Mouse (Mus musculus): ENCODE measurements around the gene Cd207. TPM values are rescaled to one million over a fixed set of nuclear protein-coding genes. Genes with fewer than 3 reads are reported as not detected.

The Cd207 gene
- polyA plus RNA-seq, 1 experiment, result not detected

DNA sequence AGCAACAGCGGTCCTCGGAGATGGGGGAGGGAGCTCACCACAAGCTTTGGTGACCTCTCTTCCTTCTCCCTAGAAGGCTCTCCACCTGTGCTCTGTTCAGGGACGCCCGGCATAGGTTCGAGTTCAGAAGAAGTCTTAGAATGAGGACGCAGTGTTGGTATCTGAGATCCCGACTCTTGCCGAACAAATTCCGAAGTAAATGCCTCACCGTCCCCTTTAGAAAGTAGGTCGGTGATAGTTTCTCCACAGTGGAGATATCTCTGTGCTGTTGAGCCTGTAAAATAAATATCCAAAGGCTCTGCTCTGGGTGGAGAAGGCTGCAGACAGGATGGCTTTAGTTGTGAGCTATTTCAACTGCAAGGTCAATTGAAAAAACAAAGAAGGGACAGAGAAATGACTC is 23.3 kb upstream of the Cd207 start:
- no peaks in the 10 kb centered on the region for H3K4me1 ChIP-seq (ENCODE audit: control insufficient read depth)
- peaks cover 2% of the 10 kb centered on the region; the same call in 1 of the 2 replicates for H3K9me3 ChIP-seq (ENCODE audit: control insufficient read depth, low read length)
- peaks cover 98% of the 10 kb centered on the region for H3K27me3 ChIP-seq (ENCODE audit: control insufficient read depth)
- TF ChIP-seq GATA1 (IDR thresholded peaks at IDR 0.05; ENCODE audit: low read length) (no peak), TAL1 (IDR thresholded peaks at IDR 0.05; ENCODE audit: low read length) (no peak)
- no peak overlapping the region for H3K4me3 ChIP-seq (replicated peaks)
- H3K36me3 ChIP-seq (ENCODE audit: control insufficient read depth), result no peaks in the 10 kb centered on the region

DNA sequence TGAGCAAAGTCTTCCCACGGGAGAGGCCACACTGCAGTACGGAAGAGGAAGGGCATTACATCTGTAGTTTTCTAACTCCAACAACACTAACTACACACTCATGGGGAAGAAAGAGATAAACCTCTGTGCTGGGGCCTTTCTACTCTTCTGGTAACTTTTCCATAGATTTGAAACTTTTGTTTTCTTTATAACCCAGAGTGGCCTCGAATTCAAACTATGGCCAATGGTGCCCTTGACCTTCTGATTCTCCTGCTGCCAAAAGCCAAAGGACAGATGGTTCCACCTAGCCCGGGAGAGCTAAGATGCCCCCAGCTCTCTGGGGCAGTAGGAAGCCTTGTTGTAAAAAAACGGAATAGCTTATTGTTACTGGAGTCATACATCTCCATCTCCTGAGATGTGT is 22.3 kb upstream of the Cd207 start:
- peaks cover 2% of the 10 kb centered on the region; the same call in 1 of the 2 replicates for H3K9me3 ChIP-seq (ENCODE audit: control insufficient read depth, low read length)
- H3K27me3 ChIP-seq (ENCODE audit: control insufficient read depth), result peaks cover 98% of the 10 kb centered on the region
- no peaks in the 10 kb centered on the region for H3K4me1 ChIP-seq (ENCODE audit: control insufficient read depth)
- H3K36me3 ChIP-seq (ENCODE audit: control insufficient read depth), result no peaks in the 10 kb centered on the region
- TF ChIP-seq TAL1 (IDR thresholded peaks at IDR 0.05; ENCODE audit: low read length), result no peak
- TF ChIP-seq GATA1 (IDR thresholded peaks at IDR 0.05; ENCODE audit: low read length), result no peak
- H3K4me3 ChIP-seq (replicated peaks), result no peak overlapping the region

DNA sequence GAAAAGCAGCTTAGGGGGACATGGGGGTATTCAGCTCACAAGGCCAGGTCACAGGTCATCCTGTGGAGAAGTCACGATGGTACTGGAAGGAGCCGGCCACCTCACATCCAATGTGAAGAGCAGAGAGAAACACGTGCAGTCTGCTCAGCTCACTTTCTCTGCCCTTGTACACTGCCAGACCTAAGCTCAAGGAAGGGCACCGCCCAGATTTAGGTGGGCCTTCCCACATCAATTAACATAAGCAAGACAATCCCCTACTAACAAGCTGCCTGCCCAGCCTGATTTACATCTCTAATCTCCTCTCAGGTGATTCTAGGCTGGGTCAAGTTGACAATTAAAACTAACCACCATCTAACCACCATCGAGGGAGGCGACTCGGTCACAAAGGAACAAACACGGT is 20.3 kb upstream of the Cd207 start:
- H3K27me3 ChIP-seq (ENCODE audit: control insufficient read depth), result peaks cover 99% of the 10 kb centered on the region
- no peak for TF ChIP-seq TAL1 (IDR thresholded peaks at IDR 0.05; ENCODE audit: low read length)
- TF ChIP-seq GATA1 (IDR thresholded peaks at IDR 0.05; ENCODE audit: low read length), result no peak
- H3K9me3 ChIP-seq (ENCODE audit: control insufficient read depth, low read length), result peaks cover 2% of the 10 kb centered on the region; the same call in 1 of the 2 replicates
- H3K4me3 ChIP-seq (replicated peaks), result no peak overlapping the region
- H3K4me1 ChIP-seq (ENCODE audit: control insufficient read depth), result no peaks in the 10 kb centered on the region
- H3K36me3 ChIP-seq (ENCODE audit: control insufficient read depth), result no peaks in the 10 kb centered on the region

- TF ChIP-seq GATA1 (IDR thresholded peaks at IDR 0.05; ENCODE audit: low read length) (no peak), TAL1 (IDR thresholded peaks at IDR 0.05; ENCODE audit: low read length) (no peak)
- Histone ChIP-seq H3K27me3 (ENCODE audit: control insufficient read depth) (peaks cover 99% of the 10 kb centered on the region), H3K4me1 (ENCODE audit: control insufficient read depth) (no peaks in the 10 kb centered on the region), H3K36me3 (ENCODE audit: control insufficient read depth) (no peaks in the 10 kb centered on the region), H3K4me3 (replicated peaks) (no peak overlapping the region), H3K9me3 (ENCODE audit: control insufficient read depth, low read length) (no peaks in the 10 kb centered on the region)
Measured at GRCm38 (mm10) chr6:83696684-83697083, 19.0 kb upstream of the Cd207 start.

- TF ChIP-seq TAL1 (IDR thresholded peaks at IDR 0.05; ENCODE audit: low read length), result no peak
- TF ChIP-seq GATA1 (IDR thresholded peaks at IDR 0.05; ENCODE audit: low read length), result no peak
- Histone ChIP-seq H3K36me3 (ENCODE audit: control insufficient read depth) (no peaks in the 10 kb centered on the region), H3K27me3 (ENCODE audit: control insufficient read depth) (peaks cover 98% of the 10 kb centered on the region)
Measured at GRCm38 (mm10) chr6:83695731-83696130, 18.1 kb upstream of the Cd207 start.

DNA sequence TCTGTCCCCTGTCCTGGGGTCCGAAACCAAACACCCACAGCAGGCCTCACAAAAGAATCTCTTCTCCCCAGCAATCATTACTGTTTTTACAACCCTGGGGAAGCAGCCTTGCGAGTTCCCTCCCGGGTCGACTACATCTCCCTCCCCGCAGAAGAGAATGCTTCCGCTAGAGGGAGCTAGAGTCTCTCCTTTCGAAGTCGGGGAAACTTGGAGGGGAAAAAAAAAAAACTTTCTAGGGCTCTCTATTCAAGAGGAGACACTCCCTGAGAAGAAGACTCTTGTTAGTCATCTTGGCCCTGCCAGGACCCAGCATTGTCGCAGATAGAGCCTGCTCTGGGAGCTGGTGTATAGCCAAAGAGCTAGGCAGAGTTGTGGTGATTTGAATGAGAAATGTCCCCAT is 16.2 kb upstream of the Cd207 start:
- Histone ChIP-seq H3K27me3 (ENCODE audit: control insufficient read depth) (peaks cover 86% of the 10 kb centered on the region), H3K4me3 (replicated peaks) (no peak overlapping the region), H3K4me1 (ENCODE audit: control insufficient read depth) (no peaks in the 10 kb centered on the region), H3K9me3 (ENCODE audit: control insufficient read depth, low read length) (no peaks in the 10 kb centered on the region), H3K36me3 (ENCODE audit: control insufficient read depth) (no peaks in the 10 kb centered on the region)
- no peak for TF ChIP-seq GATA1 (IDR thresholded peaks at IDR 0.05; ENCODE audit: low read length)
- TF ChIP-seq TAL1 (IDR thresholded peaks at IDR 0.05; ENCODE audit: low read length), result no peak

More at GRCm38 (mm10) chr6:83695731-83696130, 18.1 kb upstream of the Cd207 start:
- no peak overlapping the region for H3K4me3 ChIP-seq (replicated peaks)
- no peaks in the 10 kb centered on the region for H3K4me1 ChIP-seq (ENCODE audit: control insufficient read depth)
- no peaks in the 10 kb centered on the region for H3K9me3 ChIP-seq (ENCODE audit: control insufficient read depth, low read length)

DNA sequence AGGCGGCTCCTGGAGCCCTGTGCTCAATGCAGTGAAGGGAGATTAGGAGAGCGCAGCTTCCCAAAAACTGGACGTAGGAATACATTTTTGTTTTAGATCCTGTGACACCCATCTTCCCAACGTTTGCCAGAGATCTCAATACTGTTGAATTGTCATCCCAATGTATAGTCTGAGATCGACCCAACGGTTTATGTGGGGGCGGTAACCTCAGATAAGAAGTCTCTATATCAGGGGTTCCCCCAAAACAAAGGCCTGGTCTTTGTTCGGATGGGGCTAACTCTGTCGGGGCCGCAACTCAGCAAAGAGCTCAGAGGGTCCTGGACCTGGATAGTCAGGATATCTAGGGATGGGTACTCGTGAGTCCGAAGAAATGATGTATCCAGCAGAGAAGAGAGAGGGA is 15.3 kb upstream of the Cd207 start:
- H3K9me3 ChIP-seq (ENCODE audit: control insufficient read depth, low read length), result no peaks in the 10 kb centered on the region
- H3K36me3 ChIP-seq (ENCODE audit: control insufficient read depth), result no peaks in the 10 kb centered on the region
- TF ChIP-seq TAL1 (IDR thresholded peaks at IDR 0.05; ENCODE audit: low read length) (no peak), GATA1 (IDR thresholded peaks at IDR 0.05; ENCODE audit: low read length) (no peak)
- H3K4me1 ChIP-seq (ENCODE audit: control insufficient read depth), result no peaks in the 10 kb centered on the region
- peaks cover 77% of the 10 kb centered on the region for H3K27me3 ChIP-seq (ENCODE audit: control insufficient read depth)
- no peak overlapping the region for H3K4me3 ChIP-seq (replicated peaks)

DNA sequence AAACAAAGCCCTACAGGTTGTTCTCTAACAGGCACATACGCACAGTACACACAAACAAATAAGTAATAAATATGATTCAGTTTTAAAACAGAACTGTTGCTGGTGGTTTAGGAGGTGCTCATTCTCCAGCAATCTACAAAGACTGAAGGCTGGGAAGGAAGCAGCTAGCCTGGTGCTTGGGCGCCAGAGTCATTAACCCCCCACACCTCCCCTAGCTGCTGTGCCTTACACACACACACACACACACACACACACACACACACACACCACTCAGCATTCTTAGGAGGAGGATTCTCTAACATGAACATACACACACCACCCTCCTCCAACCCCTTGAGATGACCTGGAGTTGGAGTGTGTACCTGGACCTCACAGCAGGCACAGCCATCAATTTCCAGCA is 13.3 kb upstream of the Cd207 start:
- Histone ChIP-seq H3K4me1 (ENCODE audit: control insufficient read depth) (no peaks in the 10 kb centered on the region), H3K27me3 (ENCODE audit: control insufficient read depth) (peaks cover 57% of the 10 kb centered on the region), H3K9me3 (ENCODE audit: control insufficient read depth, low read length) (no peaks in the 10 kb centered on the region), H3K4me3 (replicated peaks) (no peak overlapping the region), H3K36me3 (ENCODE audit: control insufficient read depth) (no peaks in the 10 kb centered on the region)
- TF ChIP-seq GATA1 (IDR thresholded peaks at IDR 0.05; ENCODE audit: low read length), result no peak
- no peak for TF ChIP-seq TAL1 (IDR thresholded peaks at IDR 0.05; ENCODE audit: low read length)

- no peaks in the 10 kb centered on the region for H3K4me1 ChIP-seq (ENCODE audit: control insufficient read depth)
- TF ChIP-seq TAL1 (IDR thresholded peaks at IDR 0.05; ENCODE audit: low read length) (no peak), GATA1 (IDR thresholded peaks at IDR 0.05; ENCODE audit: low read length) (no peak)
- peaks cover 53% of the 10 kb centered on the region for H3K27me3 ChIP-seq (ENCODE audit: control insufficient read depth)
- no peaks in the 10 kb centered on the region for H3K9me3 ChIP-seq (ENCODE audit: control insufficient read depth, low read length)
- H3K36me3 ChIP-seq (ENCODE audit: control insufficient read depth), result no peaks in the 10 kb centered on the region
- no peak overlapping the region for H3K4me3 ChIP-seq (replicated peaks)
Measured at GRCm38 (mm10) chr6:83690277-83690676, 12.6 kb upstream of the Cd207 start.

DNA sequence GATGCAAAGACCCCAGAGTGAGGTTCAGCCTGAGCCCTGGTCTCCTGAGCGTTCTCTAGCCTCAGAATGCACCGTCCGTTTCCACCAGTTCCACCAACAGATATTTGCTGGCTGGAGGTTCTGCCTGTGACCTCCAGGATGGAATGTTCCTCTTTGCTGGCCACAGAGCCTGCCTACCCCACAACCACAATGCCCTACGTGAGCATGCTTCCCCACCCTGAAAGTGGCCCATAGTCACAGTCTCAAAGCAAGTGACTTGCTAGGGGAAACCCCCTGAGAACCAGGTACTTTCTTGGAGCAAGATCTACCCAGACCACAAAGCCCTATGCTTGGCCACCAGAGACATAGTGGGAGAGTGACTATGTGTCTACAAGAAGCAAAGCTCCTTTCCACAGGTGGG is 11.7 kb upstream of the Cd207 start:
- no peaks in the 10 kb centered on the region for H3K4me1 ChIP-seq (ENCODE audit: control insufficient read depth)
- H3K36me3 ChIP-seq (ENCODE audit: control insufficient read depth), result no peaks in the 10 kb centered on the region
- TF ChIP-seq GATA1 (IDR thresholded peaks at IDR 0.05; ENCODE audit: low read length) (no peak), TAL1 (IDR thresholded peaks at IDR 0.05; ENCODE audit: low read length) (no peak)
- H3K9me3 ChIP-seq (ENCODE audit: control insufficient read depth, low read length), result no peaks in the 10 kb centered on the region
- H3K27me3 ChIP-seq (ENCODE audit: control insufficient read depth), result peaks cover 44% of the 10 kb centered on the region
- H3K4me3 ChIP-seq (replicated peaks), result no peak overlapping the region

Data from erythroblast, embryonic 14.5 days (primary cell).